9 mouse cellular contexts compared by ENCODE assay signal in genomic region chr5:3845026-3845425, GRCm38 (mm10). TPM values are rescaled to one million over a fixed set of nuclear protein-coding genes. Genes with fewer than 3 reads are reported as not detected.
DNase-seq lines count a peak whose midpoint lies in the region; ATAC-seq and TF ChIP-seq lines count a peak whose summit lies in the region.
"Had no signal": no experiment of that assay in that cellular context is flagged by ENCODE, and none has a peak within 500 bp of the region (broad histone marks: within the 10 kb centered on the region; RNA-seq: fewer than 3 reads in every experiment).

TSS of gene Lrrd1 (plus strand) at chr5:3845173.

- 4% methylated on average over 24 of the region's 24 CpGs for WGBS in heart, embryonic 14.5 days
- WGBS in liver, embryonic 15.5 days (ENCODE audit: insufficient replicate concordance) = 28% methylated on average over 24 of the region's 24 CpGs
- WGBS in stomach, postnatal 0 days = 7% methylated on average over 24 of the region's 24 CpGs

- H3K4me1 ChIP-seq in heart, embryonic 14.5 days (ENCODE audit: control insufficient read depth in 2 of 2, insufficient read depth in 2 of 2, low read length in 2 of 2) = peaks cover 0 to 2% of the 10 kb centered on the region in 2 experiments; a peak in 1 of 4 replicates
- no peaks in the 10 kb centered on the region for H3K4me1 ChIP-seq in liver, embryonic 15.5 days (replicated peaks)
- H3K4me1 ChIP-seq in stomach, postnatal 0 days (replicated peaks; ENCODE audit: control insufficient read depth, insufficient read depth) = no peaks in the 10 kb centered on the region

- peak within 1 kb of the TSS; percentile 73 for H3K4me2 ChIP-seq in heart, embryonic 14.5 days (ENCODE audit: low read length)
- peak within 1 kb of the TSS; percentile 43 for H3K4me2 ChIP-seq in liver, embryonic 15.5 days
- H3K4me2 ChIP-seq in stomach, postnatal 0 days (replicated peaks; ENCODE audit: low read depth) = peak within 1 kb of the TSS; percentile 35

- peak; percentile 12 to 13 for DNase-seq in left cerebral cortex, postnatal 36 days (ENCODE audit: low spot score in 2 of 2)
- DNase-seq in left cerebral cortex, adult 18-20 months (ENCODE audit: low spot score in 2 of 2) = no peak
- peak; percentile 47 for DNase-seq in embryo, embryonic 11 days
- DNase-seq in stomach, postnatal 0 days (ENCODE audit: low spot score) = no peak
- DNase-seq in left cerebral cortex, postnatal 25 days (ENCODE audit: low spot score in 2 of 2) = no peak
- DNase-seq in T-cell, adult 2 months (ENCODE audit: low spot score) = no peak

- intact Hi-C loops in left cerebral cortex, postnatal 36 days (cut with DNase I) = no loop called here
- intact Hi-C loops in left cerebral cortex, postnatal 25 days (cut with DNase I) = no loop called here

- peak within 1 kb of the TSS; percentile 54 for H3K9ac ChIP-seq in heart, embryonic 14.5 days (ENCODE audit: low read length)
- H3K9ac ChIP-seq in liver, embryonic 15.5 days = no peak within 1 kb of the TSS
- peak within 1 kb of the TSS; percentile 3; the same call in 1 of the 2 replicates for H3K9ac ChIP-seq in stomach, postnatal 0 days (ENCODE audit: low read length)

- peak within 1 kb of the TSS; percentile 44 to 53 for H3K4me3 ChIP-seq in heart, embryonic 14.5 days (ENCODE audit: control insufficient read depth in 1 of 2, insufficient read depth in 1 of 2, low read depth in 1 of 2, low read length in 2 of 2)
- no peak within 1 kb of the TSS for H3K4me3 ChIP-seq in liver, embryonic 15.5 days (replicated peaks)
- H3K4me3 ChIP-seq in stomach, postnatal 0 days (ENCODE audit: low read depth, low read length) = peak within 1 kb of the TSS; percentile 22

- TF ChIP-seq EP300 in stomach, postnatal 0 days (optimal IDR thresholded peaks at IDR 0.05) = no peak

- no peaks in the 10 kb centered on the region for H3K9me3 ChIP-seq in heart, embryonic 14.5 days (ENCODE audit: control insufficient read depth, low read length)
- H3K9me3 ChIP-seq in liver, embryonic 15.5 days (replicated peaks) = no peaks in the 10 kb centered on the region
- no peaks in the 10 kb centered on the region for H3K9me3 ChIP-seq in stomach, postnatal 0 days (ENCODE audit: control insufficient read depth, low read length)

- peaks cover 24% of the 10 kb centered on the region for H3K36me3 ChIP-seq in heart, embryonic 14.5 days (ENCODE audit: control insufficient read depth, insufficient read depth, low read length)
- H3K36me3 ChIP-seq in liver, embryonic 15.5 days (replicated peaks) = peaks cover 11% of the 10 kb centered on the region
- H3K36me3 ChIP-seq in stomach, postnatal 0 days (ENCODE audit: control insufficient read depth, insufficient read depth, low read length) = no peaks in the 10 kb centered on the region

- no peak within 1 kb of the TSS for H3K27ac ChIP-seq in heart, embryonic 14.5 days (replicated peaks in 1 of 2; ENCODE audit: control insufficient read depth in 1 of 2, insufficient read depth in 1 of 2, low read depth in 2 of 2, low read length in 2 of 2)
- H3K27ac ChIP-seq in liver, embryonic 15.5 days (replicated peaks) = no peak within 1 kb of the TSS
- H3K27ac ChIP-seq in stomach, postnatal 0 days (replicated peaks) = no peak within 1 kb of the TSS

- no peaks in the 10 kb centered on the region for H3K27me3 ChIP-seq in heart, embryonic 14.5 days (ENCODE audit: control insufficient read depth, insufficient read depth, low read length)
- H3K27me3 ChIP-seq in liver, embryonic 15.5 days = peaks cover 7% of the 10 kb centered on the region; the same call in 1 of the 2 replicates
- H3K27me3 ChIP-seq in stomach, postnatal 0 days (ENCODE audit: control insufficient read depth, insufficient read depth, low read length) = no peaks in the 10 kb centered on the region

- ATAC-seq in heart, embryonic 14.5 days (ENCODE audit: insufficient number of reproducible peaks, insufficient read depth, low FRiP score, low read depth) = no peak
- no peak for ATAC-seq in liver, embryonic 15.5 days (ENCODE audit: insufficient read depth)
- ATAC-seq in stomach, postnatal 0 days (ENCODE audit: low FRiP score, low TSS enrichment) = no peak

- no peak for TF ChIP-seq CTCF in stomach, postnatal 0 days (IDR thresholded peaks at IDR 0.05; ENCODE audit: low read depth)

RNA-seq across cellular contexts. Expression of gene Lrrd1, which starts in this region (rescaled TPM):
- total RNA-seq in left cerebral cortex, postnatal 36 days (2021) = under 1 TPM; 0.15 to 0.34 TPM
- total RNA-seq in left cerebral cortex, adult 18-20 months (2021) = under 1 TPM in 1 of 2 experiments, not detected in 1; 0.16 TPM
- polyA plus RNA-seq in heart, embryonic 14.5 days (2014; fragmentation: Nextera tagmentation; extraction: Ambion mirVana) = 0.30 and 0.32 TPM in 2 replicates
- 0.06 TPM in 1 of 2 replicates, not detected in the other for polyA plus RNA-seq in liver, embryonic 15.5 days (2015; fragmentation: Nextera tagmentation; extraction: Ambion mirVana)
- polyA plus RNA-seq in stomach, postnatal 0 days (2015; fragmentation: Nextera tagmentation; extraction: Ambion mirVana) = not detected in 2 replicates
- under 1 TPM in 1 of 2 experiments, not detected in 1; 0.14 TPM for total RNA-seq in left cerebral cortex, postnatal 25 days (2021)
- polyA plus RNA-seq: liver, embryonic 16.5 days had no signal

Comparison
In these comparisons a context has a peak if more than half of its experiments do, and no peak if none do; other contexts are left out.
1. Peak in DNase-seq in left cerebral cortex, postnatal 36 days; RNA of the gene not detected or under 1 TPM.